Mouse (Mus musculus) kidney, postnatal 4 days (tissue): Measurements from ENCODE around the gene C1qtnf12.

ENCODE experiments used
- DNase-seq, 2 experiments: peaks; one replicate each; pipeline ENCODE4 v3.0.0; 2021; ENCODE audit warnings: mixed read lengths in 2 of 2

C1qtnf12 gene

GRCm38 (mm10) chr4:156004109-156004508 is 42.0 kb downstream of the C1qtnf12 start:
- no peak for DNase-seq

- no peak for DNase-seq
Measured at GRCm38 (mm10) chr4:156008369-156008768, 46.3 kb downstream of the C1qtnf12 start.

GRCm38 (mm10) chr4:156013637-156014036 is 51.5 kb downstream of the C1qtnf12 start, which contains the start of gene Tnfrsf4:
Gene Tnfrsf4, plus strand, starts transcription at chr4:156013843.
- DNase-seq = no peak

GRCm38 (mm10) chr4:156014436-156014835 is 52.3 kb downstream of the C1qtnf12 start:
- DNase-seq = no peak
